Mouse (Mus musculus) CH12.LX (cell line): ENCODE data around the gene Nectin2.

Experiments
- CHD1 ChIP-seq: IDR thresholded peaks from 2 replicates; pipeline ENCODE4 v1.6.1; 2012; ENCODE audit warnings: low read depth, low read length, improper control_type of control experiment, inconsistent platforms
- CHD2 ChIP-seq: IDR thresholded peaks from 2 replicates; pipeline ENCODE4 v1.6.1; 2011; ENCODE audit warnings: low read length, improper control_type of control experiment
- CTCF ChIP-seq, 2 experiments: IDR thresholded peaks in 1 of 2; conservative IDR thresholded peaks in 1 of 2; 2 replicates each; pipeline ENCODE4 v1.5.1; 2011 to 2012; ENCODE audit warnings: low read depth in 2 of 2, low read length in 2 of 2, improper control_type of control experiment in 1 of 2, inconsistent platforms in 1 of 2, mild to moderate bottlenecking in 1 of 2, moderate library complexity in 1 of 2
- JUN ChIP-seq: IDR thresholded peaks from 2 replicates; pipeline ENCODE4 v1.6.1; 2011; ENCODE audit warnings: low read depth, mild to moderate bottlenecking, low read length, improper control_type of control experiment, moderate library complexity; ENCODE audit not compliant: insufficient read depth
- MAFK ChIP-seq: IDR thresholded peaks from 2 replicates; pipeline ENCODE4 v1.6.1; 2011; ENCODE audit warnings: low read length, improper control_type of control experiment; ENCODE audit not compliant: insufficient replicate concordance
- MAX ChIP-seq: IDR thresholded peaks from 2 replicates; pipeline ENCODE4 v1.6.1; 2011; ENCODE audit warnings: low read length, improper control_type of control experiment
- MYC ChIP-seq: IDR thresholded peaks from 2 replicates; pipeline ENCODE4 v1.6.1; 2011; ENCODE audit warnings: low read depth, mild to moderate bottlenecking, improper control_type of control experiment, low read length
- POLR2A ChIP-seq: IDR thresholded peaks from 2 replicates; pipeline ENCODE4 v1.6.1; 2011; ENCODE audit warnings: low read depth, mild to moderate bottlenecking, improper control_type of control experiment, low read length
- SMC3 ChIP-seq: IDR thresholded peaks from 2 replicates; pipeline ENCODE4 v1.6.1; 2011; ENCODE audit warnings: low read depth, low read length, improper control_type of control experiment

GRCm38 (mm10) chr7:19719200-19719599 lies 31.1 kb downstream of the Nectin2 start:
- no peak for TF ChIP-seq CTCF (conservative IDR thresholded peaks at IDR 0.05 in 1 of 2, IDR thresholded peaks at IDR 0.05 in 1 of 2; ENCODE audit: low read depth in 2 of 2, low read length in 2 of 2)
- TF ChIP-seq CHD1 = no peak
- no peak for TF ChIP-seq MAFK
- TF ChIP-seq MYC = no peak
- TF ChIP-seq POLR2A = no peak
- no peak for TF ChIP-seq CHD2
- TF ChIP-seq MAX = no peak
- no peak for TF ChIP-seq JUN
- TF ChIP-seq SMC3 = no peak
